Mouse (Mus musculus) kidney, postnatal 25 days (tissue): ENCODE data around the gene Dpp3.
"Not testable (repeated sequence)": the region's sequence is repeated elsewhere in the genome, so short reads cannot be mapped to it uniquely, and the experiment has no call there.

ENCODE experiments used
- DNase-seq, 2 experiments: peaks; one replicate each; pipeline ENCODE4 v3.0.0; 2021; ENCODE audit warnings: mixed read lengths in 2 of 2

Gene Dpp3

DNA sequence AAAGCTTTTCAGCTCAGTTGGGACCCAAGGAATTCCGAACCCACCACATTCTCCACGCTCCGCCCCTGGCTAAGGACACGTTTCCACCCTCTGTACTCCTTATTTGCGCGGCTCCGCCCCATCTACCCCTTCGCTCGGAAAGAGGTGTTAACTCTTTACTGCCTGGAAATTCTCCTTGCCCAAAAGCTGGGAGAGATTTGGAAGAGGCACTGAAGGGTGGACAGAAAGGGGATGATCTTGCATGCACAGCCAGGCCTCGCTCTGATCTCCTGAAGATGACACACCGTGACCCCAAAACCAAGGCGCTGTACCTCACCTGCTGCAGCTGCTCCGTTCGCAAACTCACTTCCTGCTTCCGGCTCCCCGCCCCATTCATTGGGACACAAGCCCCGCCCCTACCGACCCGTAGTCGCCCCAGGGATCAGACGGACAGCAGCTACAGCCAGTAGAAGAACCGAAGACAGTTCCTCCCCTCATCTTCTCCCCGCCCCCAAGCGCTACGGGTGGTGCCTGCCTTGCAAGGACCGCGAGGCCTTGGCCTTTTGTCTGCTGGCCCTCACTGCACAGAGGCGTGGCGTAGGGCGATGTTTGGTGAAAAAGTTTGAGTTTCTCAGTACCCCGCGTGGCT lies at the start of gene Dpp3:
Dpp3 (minus strand) TSS at position 384 of the 628 bp plus-strand sequence.
- peak; percentile 99 to 100 for DNase-seq

- no peak for DNase-seq
Observed at GRCm38 (mm10) chr19:4968236-4968635, 40.1 kb upstream of the Dpp3 start.

DNA sequence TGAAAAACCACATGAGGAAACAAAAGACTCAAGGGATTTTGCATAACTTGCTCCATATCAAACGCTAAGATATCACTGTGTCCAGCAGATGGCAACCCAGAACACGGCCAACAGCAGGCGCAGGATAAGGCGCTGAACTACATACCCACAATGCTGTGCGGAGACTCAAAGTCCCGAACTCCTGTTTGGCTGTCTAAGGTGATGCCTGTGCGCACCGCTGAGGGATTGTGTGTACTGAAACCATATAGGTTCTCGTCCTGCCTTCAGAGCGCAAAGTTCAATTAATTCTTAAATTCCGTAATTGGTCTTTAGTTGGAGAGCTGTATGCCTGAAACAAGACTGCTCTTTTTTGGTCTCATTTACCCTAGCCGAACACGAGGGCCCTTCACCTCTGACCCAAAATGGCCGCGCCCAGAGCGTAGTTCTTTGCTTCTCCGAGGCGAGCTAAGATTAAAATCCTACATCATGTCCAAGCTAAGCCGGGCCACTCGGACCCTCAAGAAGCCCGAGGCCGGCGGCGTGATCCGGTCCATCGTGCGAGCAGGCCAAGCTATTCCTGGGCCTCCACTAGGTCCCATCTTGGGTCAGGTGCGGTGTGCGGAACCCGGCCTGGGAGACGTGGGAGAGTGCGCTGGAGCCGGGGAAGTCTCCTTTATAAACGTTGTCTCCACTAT lies 34.0 kb upstream of the Dpp3 start, which contains the start of gene Mrpl11:
Mrpl11 (plus strand) TSS at position 220 of the 674 bp plus-strand sequence.
- DNase-seq = peak; percentile 94

DNA sequence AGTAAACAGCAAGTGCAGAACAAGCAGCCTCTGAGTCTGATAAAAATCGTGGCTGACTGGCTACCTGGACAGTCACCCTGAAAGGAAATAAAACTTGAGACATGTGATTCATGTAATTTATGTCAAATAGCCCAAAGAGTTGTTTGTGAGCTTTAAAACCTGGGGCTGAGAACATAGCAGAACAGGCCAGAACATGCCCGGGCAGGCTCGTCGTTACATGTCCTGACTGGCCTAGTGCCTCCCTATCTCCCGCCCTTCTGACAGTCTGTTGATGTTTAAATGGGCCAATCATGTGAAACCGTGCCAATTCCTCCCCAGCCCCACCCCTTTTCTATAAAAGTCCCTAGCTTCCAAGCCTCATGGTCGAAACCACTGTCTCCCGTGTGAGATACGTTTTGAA lies 20.6 kb upstream of the Dpp3 start:
- DNase-seq = not testable (repeated sequence)

GRCm38 (mm10) chr19:4945540-4945939 lies 17.5 kb upstream of the Dpp3 start:
- DNase-seq = no peak

GRCm38 (mm10) chr19:4943253-4943588 lies 15.1 kb upstream of the Dpp3 start:
- DNase-seq = no peak

GRCm38 (mm10) chr19:4942551-4943252 lies 14.6 kb upstream of the Dpp3 start, which contains the start of gene Peli3:
Peli3 (minus strand) TSS chr19:4943127.
- peak; percentile 83 to 90 for DNase-seq

- no peak for DNase-seq
Observed at GRCm38 (mm10) chr19:4937444-4938310, 9.6 kb upstream of the Dpp3 start.

DNA sequence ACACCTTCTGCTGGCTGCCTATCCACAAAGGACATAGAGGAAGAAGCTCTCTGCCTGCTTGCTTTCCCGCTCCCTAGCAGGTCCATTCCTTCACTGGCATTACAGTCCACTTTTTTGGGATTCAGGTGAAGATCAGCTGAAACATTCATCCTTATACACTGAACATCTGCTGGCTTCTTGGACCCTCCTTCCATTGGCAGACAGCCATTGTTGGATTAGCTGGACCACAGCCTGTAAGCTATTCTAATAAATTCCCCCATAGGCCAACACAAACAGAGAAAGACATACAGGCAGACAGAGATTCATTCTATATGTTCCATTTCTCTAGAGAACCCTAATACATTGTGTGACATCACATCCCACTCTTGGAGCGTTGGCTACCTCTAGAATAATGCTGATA lies 8.8 kb upstream of the Dpp3 start:
- DNase-seq = no peak

DNA sequence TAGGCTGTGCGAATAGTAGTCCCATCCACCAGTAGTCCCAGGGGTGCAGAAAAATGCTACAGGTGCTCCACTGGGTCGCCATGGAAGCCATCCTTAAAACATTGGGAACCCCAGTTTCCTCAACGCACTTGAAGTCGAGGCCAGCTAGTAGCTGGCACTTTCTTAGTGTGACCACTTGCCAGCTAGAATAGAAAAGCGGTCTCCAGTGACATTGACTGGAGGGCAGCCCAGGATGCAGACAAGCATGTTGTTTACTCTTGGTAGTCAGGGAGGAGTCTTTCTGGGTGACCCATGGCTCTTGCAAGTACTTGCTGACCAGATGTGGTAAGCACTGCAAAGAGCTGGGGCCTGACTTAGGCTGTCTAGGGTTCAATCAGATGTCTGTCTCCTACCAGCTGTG lies 694 bp upstream of the Dpp3 start:
- DNase-seq = peak in 1 of 2 experiments; percentile 44

DNA sequence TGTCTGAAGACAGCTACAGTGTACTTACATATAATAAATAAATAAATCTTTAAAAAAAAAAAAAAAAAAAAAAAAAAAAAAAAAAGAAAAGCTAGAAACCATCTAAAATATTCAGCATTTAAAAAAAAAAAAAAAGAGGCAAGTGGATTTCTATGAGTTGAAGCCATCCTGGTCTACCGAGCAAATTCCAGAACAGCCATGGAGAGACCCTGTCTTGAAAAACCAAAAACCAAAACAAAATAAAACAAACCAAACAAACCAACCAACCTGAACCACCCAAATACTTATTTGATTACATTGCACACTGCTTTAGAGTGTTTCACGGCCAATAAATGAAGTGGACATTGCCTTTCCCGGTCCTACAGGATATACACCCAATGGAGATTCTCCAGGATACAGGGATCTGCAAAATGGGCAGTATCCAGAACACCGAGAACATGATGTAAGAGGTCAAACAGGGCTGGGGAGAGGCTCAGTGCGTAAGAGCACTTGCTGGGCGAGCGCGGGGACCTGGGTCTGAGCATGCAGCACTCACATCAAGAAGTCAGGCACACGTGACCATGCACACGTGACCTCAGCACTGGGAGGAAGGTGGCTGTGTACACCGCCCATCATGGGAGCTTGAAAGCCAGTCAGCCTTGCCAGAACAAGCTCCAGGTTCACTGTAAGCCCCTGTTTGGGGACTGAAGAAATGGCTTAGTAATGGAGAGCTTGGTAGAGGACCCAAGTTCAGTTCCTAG lies 2.8 kb downstream of the Dpp3 start:
- peak in 1 of 2 experiments; percentile 19 for DNase-seq

- no peak for DNase-seq
Observed at GRCm38 (mm10) chr19:4919652-4920051, 8.4 kb downstream of the Dpp3 start.

DNA sequence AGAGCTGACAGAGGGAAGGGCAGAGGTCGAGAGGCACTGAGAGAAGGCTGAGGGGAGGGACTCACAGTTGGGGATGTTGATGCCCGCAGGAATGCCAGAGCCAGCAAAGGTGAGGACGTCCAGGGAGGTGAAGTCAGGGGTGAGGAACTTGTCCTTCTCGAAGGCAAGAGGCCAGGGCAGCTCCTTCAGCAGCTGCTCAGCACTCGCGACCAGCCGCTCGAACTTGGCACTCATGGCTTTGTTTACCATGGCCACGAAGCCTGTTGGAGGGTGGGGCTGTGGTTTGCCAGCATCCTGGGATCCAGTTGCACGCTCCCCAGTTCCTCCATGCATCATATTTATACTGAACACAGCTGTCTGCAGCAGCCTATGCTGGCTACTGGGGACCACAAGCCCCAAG lies 11.3 kb downstream of the Dpp3 start:
- DNase-seq = no peak

DNA sequence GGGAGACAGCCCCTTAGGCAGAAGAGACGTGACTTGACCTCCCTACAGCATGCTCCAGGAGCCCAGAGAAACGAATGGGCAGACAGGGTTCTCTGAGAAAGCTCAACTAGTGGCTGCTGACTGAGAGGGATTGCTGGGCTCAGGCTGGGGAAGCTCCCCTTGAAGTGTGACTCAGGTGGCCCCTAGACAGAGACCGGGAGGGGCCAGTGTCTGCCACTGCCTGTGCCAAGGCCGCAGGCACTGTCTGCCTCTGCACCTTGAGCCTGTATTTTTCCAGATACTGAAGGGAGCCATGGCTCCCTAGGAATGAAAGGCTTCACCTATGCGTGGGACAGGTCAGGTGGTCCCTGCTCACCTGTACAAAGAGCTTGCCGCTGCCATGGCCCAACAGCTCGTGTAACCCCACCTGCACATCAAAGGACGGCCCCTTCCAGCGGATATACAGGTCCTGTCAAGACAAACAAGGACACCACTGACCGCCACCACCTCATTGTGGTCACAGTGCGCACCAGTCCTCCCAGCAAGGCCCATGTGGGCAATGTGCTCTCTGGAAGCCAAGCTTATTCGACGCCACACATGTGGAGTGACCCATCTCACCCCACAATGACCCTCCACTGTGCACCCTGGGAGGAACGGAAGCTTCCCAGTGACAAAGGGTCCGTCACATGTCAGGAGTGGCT lies 12.0 kb downstream of the Dpp3 start:
- no peak for DNase-seq

- DNase-seq = no peak
Observed at GRCm38 (mm10) chr19:4909376-4909775, 18.7 kb downstream of the Dpp3 start.

DNA sequence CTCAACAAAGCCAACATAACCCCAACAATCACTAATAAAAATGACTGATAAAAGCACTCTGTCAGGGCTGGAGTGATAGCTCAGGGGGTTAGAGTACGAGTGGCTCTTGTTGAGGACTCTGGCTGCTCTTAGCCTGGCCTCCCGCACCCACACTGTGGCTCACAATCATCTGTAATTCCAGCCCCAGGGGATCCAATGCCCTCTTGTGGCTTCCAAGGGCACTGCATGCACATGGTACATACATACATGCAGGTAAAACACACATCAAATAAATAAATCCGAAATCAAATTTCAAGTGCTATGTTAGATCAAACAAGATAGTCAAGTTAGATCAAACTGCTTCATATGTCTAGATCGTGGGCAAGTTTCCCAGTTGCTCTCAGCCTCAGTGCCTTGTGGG lies 20.0 kb downstream of the Dpp3 start:
- DNase-seq = peak; percentile 60 to 66

GRCm38 (mm10) chr19:4905979-4906794 lies 21.9 kb downstream of the Dpp3 start, which contains the start of gene Bbs1:
Bbs1 (minus strand) TSS chr19:4906628.
- DNase-seq = peak; percentile 88 to 89

- no peak for DNase-seq
Observed at GRCm38 (mm10) chr19:4899888-4900287, 28.2 kb downstream of the Dpp3 start.

DNA sequence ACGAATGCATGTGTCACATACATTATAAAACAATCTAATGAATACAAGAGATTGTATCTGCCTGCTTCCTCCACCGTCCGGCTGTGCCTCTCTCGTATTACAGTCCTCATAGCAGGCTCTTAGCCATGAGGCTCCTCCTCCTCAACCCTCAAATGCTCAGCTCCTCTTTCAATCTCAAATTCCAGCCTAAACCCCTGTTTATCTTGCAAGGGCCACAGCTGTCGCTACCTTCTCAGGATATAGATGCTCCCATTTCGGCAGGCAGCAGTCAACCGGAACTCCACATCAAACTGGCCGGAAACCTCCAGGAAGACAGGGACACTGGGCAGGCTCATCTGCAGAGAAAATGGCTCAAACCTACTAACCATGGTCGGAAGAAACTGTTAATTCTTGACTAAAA lies 29.1 kb downstream of the Dpp3 start:
- DNase-seq = no peak

DNA sequence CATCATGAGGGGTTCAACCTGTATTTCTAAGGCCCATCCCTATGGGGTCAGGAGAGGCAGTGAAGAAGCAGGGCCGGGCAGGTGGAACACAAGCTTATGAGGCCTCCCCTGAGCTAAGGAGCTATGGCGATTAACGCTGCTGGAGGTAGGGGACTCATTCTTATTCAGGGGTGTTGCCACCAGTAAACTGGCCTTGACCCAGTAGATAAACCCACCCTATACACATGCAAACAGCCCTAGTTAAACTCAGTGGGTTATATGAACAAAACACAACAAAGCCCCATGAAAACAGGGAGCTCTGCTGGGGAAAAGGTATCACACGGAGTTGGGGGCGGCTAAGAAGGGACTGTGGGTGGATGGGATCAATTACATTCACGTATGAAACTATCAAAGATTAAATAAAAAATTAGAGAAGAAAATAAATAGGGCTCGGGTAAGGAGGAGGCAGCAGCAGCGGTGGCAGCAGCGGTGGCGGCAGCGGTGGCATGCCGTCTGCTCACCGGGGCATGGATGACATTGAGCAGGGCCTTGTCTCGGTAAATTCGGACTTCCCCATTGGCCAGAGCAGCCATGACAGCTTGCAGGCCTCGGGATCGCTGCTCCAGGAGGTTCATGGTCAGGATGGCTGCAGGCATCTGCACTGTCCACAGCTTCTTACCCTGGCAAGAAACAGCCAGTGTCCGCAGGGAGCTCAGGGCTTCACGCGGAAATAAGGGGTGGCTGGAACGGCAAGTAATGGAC lies 31.1 kb downstream of the Dpp3 start:
- no peak for DNase-seq
